Mouse (Mus musculus) G1E (cell line): ENCODE results near the gene Figla. TPM values are rescaled to one million over a fixed set of nuclear protein-coding genes. Genes with fewer than 3 reads are reported as not detected.
A peak's percentile ranks its signal among the peaks of the same experiment; 100 is the strongest.
"Not testable (repeated sequence)": the region's sequence is repeated elsewhere in the genome, so short reads cannot be mapped to it uniquely, and the experiment has no call there.

Experiments
- ATAC-seq: 2 replicates; pipeline ENCODE4 v1.8.0; 2016; ENCODE audit warnings: mild to moderate bottlenecking; ENCODE audit not compliant: insufficient number of reproducible peaks, poor library complexity, low FRiP score, severe bottlenecking; ENCODE audit errors: extremely low read depth
- DNase-seq: peaks from one replicate; pipeline ENCODE4 v3.0.0; 2012; ENCODE audit warnings: low spot score
- H3K27me3 ChIP-seq: 2 replicates; pipeline ENCODE4 v1.6.1; 2012; ENCODE audit warnings: mild to moderate bottlenecking, low read length, inconsistent platforms; ENCODE audit not compliant: insufficient read depth
- H3K36me3 ChIP-seq: replicated peaks from 2 replicates; pipeline ENCODE3; 2012; ENCODE audit warnings: mild to moderate bottlenecking, inconsistent platforms
- H3K4me1 ChIP-seq: 2 replicates; pipeline ENCODE4 v1.6.1; 2012; ENCODE audit warnings: low read depth, low read length, inconsistent platforms, mixed read lengths; ENCODE audit not compliant: insufficient read depth
- H3K4me3 ChIP-seq: 2 replicates; pipeline ENCODE4 v1.5.1; 2012; ENCODE audit warnings: low read depth, mild to moderate bottlenecking, inconsistent platforms, low read length, moderate library complexity, mixed read lengths
- H3K9me3 ChIP-seq: replicated peaks from 2 replicates; pipeline ENCODE4 v1.6.1; 2012; ENCODE audit warnings: inconsistent platforms
- CTCF ChIP-seq: IDR thresholded peaks from 2 replicates; pipeline ENCODE4 v1.5.1; 2012; ENCODE audit warnings: low read depth, low read length, inconsistent platforms, mixed read lengths
- GATA1 ChIP-seq: IDR thresholded peaks from 2 replicates; pipeline ENCODE4 v1.6.1; 2012; ENCODE audit warnings: borderline replicate concordance, low read length, inconsistent platforms, mixed read lengths
- GATA2 ChIP-seq: IDR thresholded peaks from 2 replicates; pipeline ENCODE4 v1.6.1; 2012; ENCODE audit warnings: low read depth, low read length, inconsistent platforms, borderline replicate concordance
- POLR2AphosphoS5 ChIP-seq: IDR thresholded peaks from 2 replicates; pipeline ENCODE4 v1.6.1; 2012; ENCODE audit warnings: low read depth, low read length, inconsistent platforms; ENCODE audit not compliant: insufficient replicate concordance
- TAL1 ChIP-seq: conservative IDR thresholded peaks from 2 replicates; pipeline ENCODE4 v1.6.1; 2012; ENCODE audit warnings: low read depth, low read length, inconsistent platforms, mixed read lengths
- polyA plus RNA-seq: library from polyadenylated mRNA; stranded (reverse); fragments of >175 nt; gene quantifications from 2 replicates; pipeline ENCODE4 v1.2.3, GENCODE M21; 2012
- total RNA-seq, 2 experiments: library from RNA; stranded (forward) in 1 of 2; stranded (reverse) in 1 of 2; fragments of 200-1000 nt in 1 of 2; fragments of >200 nt in 1 of 2; fragmentation: Nextera tagmentation in 1 of 2; gene quantifications; 2 replicates each; pipeline ENCODE4 v1.2.3; 2014 to 2017

The Figla gene
- total and polyA plus RNA-seq, 3 experiments: not detected

DNA sequence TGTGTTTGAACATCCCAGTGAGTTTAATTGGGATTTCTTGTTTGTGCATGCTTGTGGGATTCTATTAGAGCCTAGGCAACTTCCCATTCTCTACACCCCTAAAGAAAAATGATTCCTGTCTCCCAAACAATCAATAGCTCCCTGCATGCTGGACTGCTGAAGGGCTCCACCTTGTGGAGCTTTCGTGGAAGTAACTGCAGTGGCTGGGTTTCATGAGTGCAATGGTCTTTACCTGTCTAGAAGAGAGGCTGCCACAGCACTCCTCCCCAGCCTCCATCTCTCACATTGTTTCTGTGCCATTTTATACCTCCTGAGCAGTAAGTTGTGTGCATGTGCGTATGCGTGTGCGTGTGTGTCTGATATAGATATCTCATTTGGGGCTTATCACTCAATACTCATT lies 6.0 kb upstream of the Figla start:
- TF ChIP-seq CTCF (peak; percentile 51), GATA1 (no peak), GATA2 (no peak)
- peaks cover 73% of the 10 kb centered on the region for H3K27me3 ChIP-seq
- no peaks in the 10 kb centered on the region for H3K9me3 ChIP-seq
- H3K4me1 ChIP-seq: peaks cover 17% of the 10 kb centered on the region
- no peaks in the 10 kb centered on the region for H3K36me3 ChIP-seq
- H3K4me3 ChIP-seq: no peak overlapping the region
- no peak for ATAC-seq
- peak; percentile 44 for DNase-seq

DNA sequence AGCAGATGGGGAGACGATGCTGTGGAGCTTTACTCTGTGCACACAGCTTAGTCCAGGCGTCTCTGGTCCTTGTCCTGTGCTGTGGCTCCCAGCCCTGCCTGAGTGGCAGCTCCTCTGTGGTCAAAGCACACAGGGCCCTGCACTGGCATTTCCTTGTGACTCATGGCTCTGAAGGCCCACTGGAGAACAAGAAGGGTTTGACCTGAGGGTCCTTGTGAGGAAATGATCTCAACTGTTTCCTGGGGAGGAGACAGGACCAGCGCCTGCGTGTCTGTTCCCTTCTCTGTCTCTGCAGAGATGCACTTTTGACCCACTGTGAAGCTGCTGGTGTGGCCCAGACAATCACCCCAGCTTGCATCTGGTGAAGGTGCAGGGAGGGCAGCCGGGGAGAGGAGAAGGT lies 1.2 kb upstream of the Figla start:
- H3K4me3 ChIP-seq, H3K9me3 ChIP-seq, DNase-seq, H3K36me3 ChIP-seq, ATAC-seq: not testable (repeated sequence)
- H3K27me3 ChIP-seq: peaks cover 85% of the 10 kb centered on the region
- peaks cover 16% of the 10 kb centered on the region for H3K4me1 ChIP-seq

DNA sequence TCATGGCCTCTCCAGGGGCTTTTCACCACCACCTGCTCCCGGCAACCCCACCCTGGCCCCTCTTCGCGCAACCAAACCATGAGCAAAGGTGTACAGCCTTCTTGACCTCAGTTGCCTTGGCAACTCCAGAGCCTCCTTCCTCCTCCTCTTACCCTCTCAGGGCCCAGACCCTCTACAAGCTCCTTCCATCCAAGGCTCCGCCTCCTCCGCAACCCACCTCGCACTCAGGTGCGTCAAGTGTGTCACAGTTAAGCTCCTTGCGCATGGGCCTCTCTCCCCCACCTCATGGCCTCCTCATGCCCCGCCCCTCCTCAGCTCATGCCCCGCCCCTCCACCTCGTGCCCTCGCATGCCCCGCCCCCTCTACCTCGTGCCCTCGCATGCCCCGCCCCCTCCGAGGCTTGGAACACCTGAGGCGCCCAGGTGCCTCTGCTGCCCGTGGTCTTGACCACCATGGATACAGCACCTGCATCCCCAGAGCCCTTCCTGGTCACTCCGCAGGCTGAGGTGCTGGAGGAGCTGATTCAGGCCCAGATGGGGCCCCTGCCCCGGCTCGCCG lies 901 bp downstream of the Figla start:
- H3K36me3 ChIP-seq: no peaks in the 10 kb centered on the region
- ATAC-seq: no peak
- H3K4me1 ChIP-seq: peaks cover 3% of the 10 kb centered on the region; the same call in 1 of the 2 replicates
- TF ChIP-seq TAL1: no peak
- TF ChIP-seq GATA1: no peak
- no peak for TF ChIP-seq GATA2
- TF ChIP-seq CTCF: no peak
- no peak for TF ChIP-seq POLR2AphosphoS5
- H3K9me3 ChIP-seq: no peaks in the 10 kb centered on the region
- H3K4me3 ChIP-seq: no peak overlapping the region
- no peak for DNase-seq
- H3K27me3 ChIP-seq: peaks cover 87% of the 10 kb centered on the region

DNA sequence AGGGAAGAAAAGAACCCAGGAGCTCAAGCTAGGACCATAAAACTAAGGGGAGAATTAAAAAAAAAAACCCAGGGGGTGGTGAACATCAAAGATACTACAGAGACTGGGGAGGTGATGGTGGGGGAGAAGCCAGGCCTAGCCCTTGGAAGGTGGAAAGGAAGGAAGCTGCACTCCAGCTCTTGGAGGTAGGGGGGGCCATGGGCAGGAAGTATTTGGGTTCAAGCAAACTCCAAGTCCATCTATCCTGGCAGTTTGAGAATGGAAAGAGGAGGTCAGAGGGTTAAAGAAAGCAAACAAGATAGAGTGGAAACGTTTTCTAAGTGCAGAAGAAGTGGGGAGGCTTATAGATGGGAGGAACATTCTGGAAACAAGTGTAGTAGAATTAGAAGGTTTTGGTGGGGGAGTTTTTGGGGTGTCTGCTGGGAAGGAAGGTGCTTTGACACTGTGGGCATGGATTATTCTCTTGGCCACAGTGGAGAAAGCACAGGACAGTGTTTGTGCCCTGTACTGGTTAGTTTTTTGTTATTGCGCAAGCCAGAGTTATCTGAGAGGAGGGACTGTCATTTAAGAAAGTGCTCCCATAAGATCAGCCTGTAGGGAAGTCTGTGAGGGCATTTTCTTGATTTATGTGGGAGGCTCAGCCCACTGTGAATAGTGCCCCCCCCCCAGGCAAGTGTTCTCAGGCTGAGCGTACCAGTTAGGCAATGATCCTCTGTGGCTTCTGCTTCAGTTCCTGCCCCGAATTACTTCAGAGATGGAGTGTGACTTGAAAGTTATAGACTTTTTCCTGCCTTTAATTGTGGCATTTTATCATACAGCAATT lies 3.7 kb downstream of the Figla start:
- peaks cover 87% of the 10 kb centered on the region for H3K27me3 ChIP-seq
- peaks cover 3% of the 10 kb centered on the region; the same call in 1 of the 2 replicates for H3K4me1 ChIP-seq
- no peaks in the 10 kb centered on the region for H3K36me3 ChIP-seq
- DNase-seq (no peak), ATAC-seq (no peak)
- no peaks in the 10 kb centered on the region for H3K9me3 ChIP-seq
- TF ChIP-seq POLR2AphosphoS5 (no peak), TAL1 (no peak), CTCF (no peak), GATA2 (no peak), GATA1 (no peak)
- no peak overlapping the region for H3K4me3 ChIP-seq

DNA sequence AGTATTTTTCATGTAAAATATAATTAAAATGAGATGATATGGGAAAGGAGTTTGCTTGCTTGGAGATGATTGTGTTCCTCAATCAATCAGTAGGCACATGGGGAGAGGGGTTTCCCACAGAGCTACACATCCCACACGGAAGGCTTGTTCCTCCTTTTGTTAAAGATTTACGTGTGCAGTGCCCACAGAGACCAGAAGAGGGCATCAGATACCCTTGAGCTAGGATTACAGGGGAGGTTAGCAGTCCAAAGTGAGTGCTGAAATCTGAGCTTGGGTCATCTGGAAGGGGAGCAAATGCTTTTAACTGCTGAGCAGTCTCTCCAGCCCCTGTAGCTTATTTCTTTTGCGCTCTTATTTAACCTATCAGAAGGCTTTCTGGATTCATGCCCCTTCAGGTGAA lies 5.0 kb downstream of the Figla start:
- H3K36me3 ChIP-seq: no peaks in the 10 kb centered on the region
- DNase-seq (no peak), ATAC-seq (no peak)
- H3K9me3 ChIP-seq: no peaks in the 10 kb centered on the region
- TF ChIP-seq POLR2AphosphoS5 (no peak), TAL1 (no peak), CTCF (no peak), GATA1 (no peak), GATA2 (no peak)
- no peak overlapping the region for H3K4me3 ChIP-seq
- peaks cover 3% of the 10 kb centered on the region; the same call in 1 of the 2 replicates for H3K4me1 ChIP-seq
- peaks cover 88% of the 10 kb centered on the region for H3K27me3 ChIP-seq

DNA sequence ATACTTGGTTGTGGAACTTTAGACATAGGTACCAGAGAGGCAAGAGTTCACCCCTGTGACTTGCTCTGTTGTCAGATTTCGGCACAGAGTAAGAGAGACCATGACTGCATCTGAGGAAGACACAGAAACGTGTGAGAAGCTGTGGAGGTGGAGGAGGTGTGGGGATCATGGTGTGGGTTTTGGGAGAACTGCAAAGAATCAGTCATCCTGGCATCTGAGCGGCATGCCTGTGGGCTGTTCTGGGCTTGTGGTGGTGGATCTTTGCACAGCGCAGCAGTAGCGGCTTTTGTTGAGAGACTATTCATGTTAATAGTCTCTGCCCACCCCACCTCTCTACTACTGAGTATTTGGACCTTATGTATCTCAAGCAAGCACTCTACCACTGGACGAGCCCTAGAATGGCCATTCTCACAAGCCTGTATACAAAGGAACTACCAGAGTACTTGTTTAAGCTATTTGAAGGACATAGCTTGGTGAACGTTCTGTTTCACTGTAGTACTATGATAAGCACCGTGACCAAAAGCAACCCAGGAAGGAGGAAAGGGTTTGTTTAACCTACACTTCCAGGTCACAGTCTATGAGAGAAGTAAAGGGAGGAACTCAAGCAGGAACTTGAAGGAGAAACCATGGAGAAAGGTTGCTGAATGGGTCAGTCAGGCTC lies 10.8 kb downstream of the Figla start:
- no peak overlapping the region for H3K4me3 ChIP-seq
- TF ChIP-seq CTCF (no peak), POLR2AphosphoS5 (no peak), GATA1 (no peak), TAL1 (no peak), GATA2 (no peak)
- no peaks in the 10 kb centered on the region for H3K9me3 ChIP-seq
- H3K36me3 ChIP-seq: no peaks in the 10 kb centered on the region
- peaks cover 84% of the 10 kb centered on the region for H3K27me3 ChIP-seq
- no peak for ATAC-seq
- H3K4me1 ChIP-seq: no peaks in the 10 kb centered on the region
- DNase-seq: no peak
